Mouse (Mus musculus) liver, embryonic 14.5 days (tissue): Measurements from ENCODE around the gene Olfm1.

Experiments
- CTCF ChIP-seq: IDR thresholded peaks from 2 replicates; pipeline ENCODE4 v1.5.1; 2016; ENCODE audit warnings: antibody characterized with exemption, low read depth, control low read depth
- EP300 ChIP-seq: IDR thresholded peaks from 2 replicates; pipeline ENCODE4 v1.6.1; 2016; ENCODE audit warnings: antibody characterized with exemption, low read depth

DNA sequence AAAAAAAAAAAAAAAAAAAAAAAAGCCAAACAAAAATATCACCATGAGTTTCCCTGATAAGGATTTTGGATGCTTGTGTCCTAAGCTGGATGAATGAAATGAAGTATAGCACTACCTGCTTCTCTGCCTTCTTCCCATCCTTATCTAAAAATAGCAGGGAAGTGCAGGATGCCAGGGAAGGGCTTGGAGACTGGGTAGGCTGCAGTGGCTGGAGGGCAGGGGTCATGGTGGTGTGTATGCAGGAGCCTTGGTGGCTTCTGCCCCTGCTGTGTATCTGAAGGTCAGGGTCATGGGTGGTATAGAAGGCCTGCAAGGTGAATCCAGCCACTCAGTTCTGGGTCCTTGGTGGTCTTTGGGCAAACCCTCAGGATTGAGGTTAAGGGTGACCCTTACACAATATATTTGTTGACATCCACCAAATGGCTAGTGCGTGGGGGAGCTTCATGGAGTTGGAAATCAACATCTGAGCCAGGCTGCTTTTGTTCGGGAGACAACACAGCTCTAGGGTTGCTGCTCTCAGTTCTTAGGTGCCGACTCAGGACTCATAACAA lies 14.5 kb downstream of the Olfm1 start:
- TF ChIP-seq CTCF (no peak), EP300 (no peak)
